Mouse (Mus musculus) ES-Bruce4 (cell line): Measurements from ENCODE around the gene Pi4k2a. TPM values are rescaled to one million over a fixed set of nuclear protein-coding genes. Genes with fewer than 3 reads are reported as not detected.
A peak's percentile ranks its signal among the peaks of the same experiment; 100 is the strongest.

Experiments
- H3K27ac ChIP-seq: 2 replicates; pipeline ENCODE4 v1.5.1; 2012; ENCODE audit warnings: low read length, inconsistent platforms; ENCODE audit not compliant: insufficient read depth
- H3K27me3 ChIP-seq: 2 replicates; pipeline ENCODE4 v1.6.1; 2012; ENCODE audit warnings: mild to moderate bottlenecking, low read length, inconsistent platforms; ENCODE audit not compliant: control insufficient read depth, poor library complexity, insufficient read depth, severe bottlenecking
- H3K36me3 ChIP-seq: 2 replicates; pipeline ENCODE4 v1.6.1; 2012; ENCODE audit warnings: inconsistent platforms, mild to moderate bottlenecking, low read length, moderate library complexity; ENCODE audit not compliant: control insufficient read depth, poor library complexity, insufficient read depth, severe bottlenecking
- H3K4me1 ChIP-seq: one replicate; pipeline ENCODE4 v1.8.1; 2011; ENCODE audit warnings: low read length; ENCODE audit not compliant: control insufficient read depth, insufficient read depth
- H3K4me3 ChIP-seq: 2 replicates; pipeline ENCODE4 v1.5.1; 2011; ENCODE audit warnings: low read depth, mild to moderate bottlenecking, low read length
- H3K9ac ChIP-seq: 2 replicates; pipeline ENCODE4 v1.6.1; 2012; ENCODE audit warnings: low read depth, mild to moderate bottlenecking, inconsistent platforms; ENCODE audit not compliant: poor library complexity, severe bottlenecking
- H3K9me3 ChIP-seq: replicated peaks from 2 replicates; pipeline ENCODE4 v1.6.1; 2012; ENCODE audit warnings: mild to moderate bottlenecking, low read length, inconsistent platforms; ENCODE audit not compliant: control insufficient read depth, poor library complexity, insufficient read depth, severe bottlenecking
- CTCF ChIP-seq: IDR thresholded peaks from one replicate; pipeline ENCODE4 v1.8.1; 2011; ENCODE audit warnings: low read depth, low read length
- EP300 ChIP-seq: IDR thresholded peaks from 2 replicates; pipeline ENCODE4 v1.6.1; 2011; ENCODE audit warnings: low read depth, low read length; ENCODE audit not compliant: insufficient read depth
- POLR2A ChIP-seq: IDR thresholded peaks from one replicate; pipeline ENCODE4 v1.8.1; 2011; ENCODE audit warnings: low read length; ENCODE audit not compliant: insufficient read depth
- polyA plus RNA-seq: library from polyadenylated mRNA; stranded (reverse); fragments of >200 nt; gene quantifications from 2 replicates; pipeline ENCODE4 v1.2.4, GENCODE M21; 2011; ENCODE audit warnings: low read depth; ENCODE audit not compliant: missing spikeins, insufficient read depth, insufficient read length

Pi4k2a gene
- polyA plus RNA-seq, 1 experiment, result 27.2 TPM

- H3K27ac ChIP-seq, result no peak overlapping the region
- H3K9me3 ChIP-seq, result no peaks in the 10 kb centered on the region
- H3K36me3 ChIP-seq, result peaks cover 48% of the 10 kb centered on the region
- no peak overlapping the region for H3K4me3 ChIP-seq
- H3K27me3 ChIP-seq, result no peaks in the 10 kb centered on the region
- H3K9ac ChIP-seq, result no peak overlapping the region
- TF ChIP-seq POLR2A (no peak), EP300 (no peak), CTCF (no peak)
- no peaks in the 10 kb centered on the region for H3K4me1 ChIP-seq
Observed at GRCm38 (mm10) chr19:42118142-42118541, 27.9 kb downstream of the Pi4k2a start.

DNA sequence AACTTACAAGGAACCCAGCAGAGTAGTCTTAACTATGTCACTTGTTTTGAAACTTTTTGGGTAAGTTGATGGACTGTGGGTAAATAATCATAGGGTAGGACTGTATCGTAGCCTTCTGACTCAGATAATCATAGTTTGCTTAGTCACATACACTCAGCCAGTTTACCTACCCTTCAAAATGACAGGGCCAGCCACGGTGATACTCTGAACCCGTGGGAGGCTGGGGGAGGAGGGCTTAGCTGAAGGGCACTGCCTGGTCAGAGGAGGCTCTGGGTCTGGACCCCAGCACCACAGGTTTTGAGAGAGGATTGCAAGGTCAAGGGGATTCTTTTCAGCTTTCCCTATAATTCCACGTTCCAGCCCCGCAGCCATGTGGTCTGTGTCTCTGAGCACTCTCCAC lies 28.3 kb downstream of the Pi4k2a start:
- no peaks in the 10 kb centered on the region for H3K9me3 ChIP-seq
- H3K4me1 ChIP-seq, result peaks cover under 1% of the 10 kb centered on the region
- no peak overlapping the region for H3K27ac ChIP-seq
- H3K36me3 ChIP-seq, result peaks cover 49% of the 10 kb centered on the region
- TF ChIP-seq CTCF (no peak), POLR2A (no peak)
- no peak overlapping the region for H3K9ac ChIP-seq
- no peak overlapping the region for H3K4me3 ChIP-seq
- no peaks in the 10 kb centered on the region for H3K27me3 ChIP-seq

GRCm38 (mm10) chr19:42120451-42120850 lies 30.2 kb downstream of the Pi4k2a start:
- H3K4me3 ChIP-seq, result no peak overlapping the region
- peaks cover 4% of the 10 kb centered on the region for H3K4me1 ChIP-seq
- H3K27ac ChIP-seq, result no peak overlapping the region
- H3K9ac ChIP-seq, result no peak overlapping the region
- H3K9me3 ChIP-seq, result no peaks in the 10 kb centered on the region
- no peaks in the 10 kb centered on the region for H3K27me3 ChIP-seq
- TF ChIP-seq CTCF (no peak), EP300 (no peak), POLR2A (no peak)
- H3K36me3 ChIP-seq, result peaks cover 47% of the 10 kb centered on the region

- H3K4me3 ChIP-seq, result peak overlapping the region; percentile 1; the same call in 1 of the 2 replicates
- H3K9ac ChIP-seq, result peak overlapping the region; percentile 37
- peaks cover 8% of the 10 kb centered on the region for H3K4me1 ChIP-seq
- peak overlapping the region; percentile 62 for H3K27ac ChIP-seq
- H3K27me3 ChIP-seq, result no peaks in the 10 kb centered on the region
- no peaks in the 10 kb centered on the region for H3K9me3 ChIP-seq
- peaks cover 31% of the 10 kb centered on the region for H3K36me3 ChIP-seq
- TF ChIP-seq EP300 (no peak), CTCF (no peak), POLR2A (no peak)
Observed at GRCm38 (mm10) chr19:42124684-42125083, 34.4 kb downstream of the Pi4k2a start.

DNA sequence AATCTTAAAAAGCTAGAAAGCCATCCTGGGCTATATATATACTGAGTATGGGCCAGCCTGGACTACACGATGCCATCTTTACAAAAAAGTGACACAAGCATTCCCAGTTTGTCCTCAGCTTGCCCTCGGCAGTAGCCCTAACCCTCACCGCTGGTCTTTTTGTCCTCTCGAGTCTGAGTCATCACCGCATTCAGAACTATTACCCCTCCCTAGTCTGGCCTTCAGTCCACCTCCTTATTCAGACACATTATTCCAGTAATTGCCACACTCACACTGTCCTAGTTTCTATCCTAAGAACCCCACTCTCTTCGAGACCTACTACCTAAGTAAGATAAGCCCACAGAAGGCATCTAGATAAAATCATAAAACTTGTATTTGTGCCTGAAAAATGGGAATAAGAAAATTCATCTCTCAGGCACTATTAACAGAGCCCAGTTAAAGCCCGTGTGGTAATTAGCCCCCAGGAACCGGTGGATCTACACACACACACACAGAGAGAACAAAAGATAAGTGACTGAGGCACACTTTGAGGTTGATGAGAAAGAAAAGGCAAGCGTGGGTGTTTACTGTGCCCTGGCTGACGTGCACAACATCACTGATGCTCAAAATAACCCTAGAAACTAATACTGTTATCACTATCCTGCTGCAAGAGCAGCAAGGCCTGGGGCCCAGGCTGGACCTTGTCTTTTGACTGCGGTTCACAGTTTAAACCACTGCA lies 35.4 kb downstream of the Pi4k2a start:
- Histone ChIP-seq H3K4me3 (peak overlapping the region; percentile 19; the same call in 1 of the 2 replicates), H3K27me3 (no peaks in the 10 kb centered on the region), H3K9me3 (no peaks in the 10 kb centered on the region), H3K36me3 (peaks cover 27% of the 10 kb centered on the region), H3K27ac (peak overlapping the region; percentile 13; the same call in 1 of the 2 replicates), H3K4me1 (peaks cover 8% of the 10 kb centered on the region), H3K9ac (peak overlapping the region; percentile 37)
- TF ChIP-seq POLR2A, result no peak
- no peak for TF ChIP-seq CTCF
- no peak for TF ChIP-seq EP300

GRCm38 (mm10) chr19:42126219-42126605 lies 35.9 kb downstream of the Pi4k2a start:
- TF ChIP-seq EP300 (no peak), POLR2A (no peak), CTCF (no peak)
- peaks cover 8% of the 10 kb centered on the region for H3K4me1 ChIP-seq
- H3K4me3 ChIP-seq, result peak overlapping the region; percentile 19
- no peaks in the 10 kb centered on the region for H3K27me3 ChIP-seq
- peak overlapping the region; percentile 13; the same call in 1 of the 2 replicates for H3K27ac ChIP-seq
- H3K9me3 ChIP-seq, result no peaks in the 10 kb centered on the region
- peaks cover 22% of the 10 kb centered on the region for H3K36me3 ChIP-seq
- peak overlapping the region; percentile 86; the same call in 1 of the 2 replicates for H3K9ac ChIP-seq
